Mouse (Mus musculus) left cerebral cortex, adult 2 months (tissue): Measurements from ENCODE around the gene Dnajc13. TPM values are rescaled to one million over a fixed set of nuclear protein-coding genes. Genes with fewer than 3 reads are reported as not detected.
A peak's percentile ranks its signal among the peaks of the same experiment; 100 is the strongest.

Experiments
- DNase-seq, 2 experiments: peaks; one replicate each; pipeline ENCODE4 v3.0.0; 2021 to 2022; ENCODE audit warnings: low spot score in 2 of 2, mixed read lengths in 1 of 2; ENCODE audit errors: extremely low spot score in 1 of 2
- H3K27ac ChIP-seq: fragments of 200-600 bp; 2 replicates; pipeline ENCODE4 v1.8.1; 2022
- H3K4me3 ChIP-seq: fragments of 200-600 bp; 2 replicates; pipeline ENCODE4 v1.8.1; 2022
- CTCF ChIP-seq: fragments of 200-600 bp; IDR thresholded peaks from 2 replicates; pipeline ENCODE4 v1.8.1; 2022; ENCODE audit warnings: antibody characterized with exemption, mild to moderate bottlenecking, moderate library complexity
- intact Hi-C: fragments of 180-260 bp; cut with DNase I; formaldehyde crosslinking; loops from one replicate; pipeline ENCODE4 v1.15.1; 2025
- total RNA-seq, 2 experiments: library from RNA; stranded (reverse); gene quantifications; 2 replicates each; pipeline ENCODE4 v1.2.3; 2021

Dnajc13 gene
- total RNA-seq, 2 experiments from 2014 or later, result 73.4 to 76.2 TPM

GRCm38 (mm10) chr9:104172342-104172741 lies 90.4 kb downstream of the Dnajc13 start:
- intact Hi-C loops, result no loop called here
- Histone ChIP-seq H3K4me3 (no peak overlapping the region), H3K27ac (no peak overlapping the region)
- DNase-seq, result no peak
- TF ChIP-seq CTCF, result no peak

- Histone ChIP-seq H3K4me3 (no peak overlapping the region), H3K27ac (no peak overlapping the region)
- DNase-seq, result no peak
- intact Hi-C loops, result no loop called here
- TF ChIP-seq CTCF, result no peak
These were observed 91.1 kb downstream of the Dnajc13 start for GRCm38 (mm10) chr9:104171651-104172050.

- intact Hi-C loops, result no loop called here
- no peak for TF ChIP-seq CTCF
- no peak for DNase-seq
- Histone ChIP-seq H3K27ac (no peak overlapping the region), H3K4me3 (no peak overlapping the region)
These were observed 92.7 kb downstream of the Dnajc13 start for GRCm38 (mm10) chr9:104169986-104170385.

- Histone ChIP-seq H3K4me3 (no peak overlapping the region), H3K27ac (no peak overlapping the region)
- intact Hi-C loops, result no loop called here
- TF ChIP-seq CTCF, result no peak
- no peak for DNase-seq
These were observed 96.8 kb downstream of the Dnajc13 start for GRCm38 (mm10) chr9:104165926-104166325.

- no peak overlapping the region for H3K4me3 ChIP-seq
- TF ChIP-seq CTCF, result peak; percentile 3; the same call in 1 of the 2 replicates
- DNase-seq, result no peak
- H3K27ac ChIP-seq, result no peak overlapping the region
- intact Hi-C loops, result loop anchor here (5.0 kb wide), 1 partner anchor 82 kb away; no protein-coding TSS in a partner anchor
These were observed 98.5 kb downstream of the Dnajc13 start for GRCm38 (mm10) chr9:104164194-104164593.

- no peak for DNase-seq
- no peak overlapping the region for H3K4me3 ChIP-seq
- no peak for TF ChIP-seq CTCF
- intact Hi-C loops, result loop anchor here (5.0 kb wide), 1 partner anchor 79 kb away; no protein-coding TSS in a partner anchor
- H3K27ac ChIP-seq, result no peak overlapping the region
These were observed 101.6 kb downstream of the Dnajc13 start for GRCm38 (mm10) chr9:104161117-104161516.

- no peak for TF ChIP-seq CTCF
- Histone ChIP-seq H3K27ac (no peak overlapping the region), H3K4me3 (no peak overlapping the region)
- intact Hi-C loops, result no loop called here
- no peak for DNase-seq
These were observed 105.4 kb downstream of the Dnajc13 start for GRCm38 (mm10) chr9:104157291-104157690.

GRCm38 (mm10) chr9:104156506-104156905 lies 106.2 kb downstream of the Dnajc13 start:
- DNase-seq, result no peak
- intact Hi-C loops, result no loop called here
- Histone ChIP-seq H3K4me3 (no peak overlapping the region), H3K27ac (no peak overlapping the region)
- no peak for TF ChIP-seq CTCF

GRCm38 (mm10) chr9:104155100-104155715 lies 107.5 kb downstream of the Dnajc13 start:
- no peak overlapping the region for H3K27ac ChIP-seq
- intact Hi-C loops, result no loop called here
- no peak for TF ChIP-seq CTCF
- no peak for DNase-seq
- H3K4me3 ChIP-seq, result no peak overlapping the region

GRCm38 (mm10) chr9:104152121-104152520 lies 110.6 kb downstream of the Dnajc13 start:
- Histone ChIP-seq H3K4me3 (no peak overlapping the region), H3K27ac (no peak overlapping the region)
- DNase-seq, result no peak
- TF ChIP-seq CTCF, result no peak
- intact Hi-C loops, result no loop called here

- Histone ChIP-seq H3K4me3 (no peak overlapping the region), H3K27ac (no peak overlapping the region)
- no peak for TF ChIP-seq CTCF
- DNase-seq, result no peak
- intact Hi-C loops, result no loop called here
These were observed 113.8 kb downstream of the Dnajc13 start for GRCm38 (mm10) chr9:104148969-104149368.

- TF ChIP-seq CTCF, result no peak
- DNase-seq, result no peak
- intact Hi-C loops, result no loop called here
- no peak overlapping the region for H3K4me3 ChIP-seq
- no peak overlapping the region for H3K27ac ChIP-seq
These were observed 116.0 kb downstream of the Dnajc13 start for GRCm38 (mm10) chr9:104146683-104147082.

GRCm38 (mm10) chr9:104144314-104144996 lies 118.3 kb downstream of the Dnajc13 start:
- H3K27ac ChIP-seq, result no peak overlapping the region
- no peak overlapping the region for H3K4me3 ChIP-seq
- intact Hi-C loops, result no loop called here
- TF ChIP-seq CTCF, result peak; percentile 50
- DNase-seq, result no peak
